Mouse (Mus musculus): ENCODE results near the gene Myf6. TPM values are rescaled to one million over a fixed set of nuclear protein-coding genes. Genes with fewer than 3 reads are reported as not detected.

The Myf6 gene
- total and polyA plus RNA-seq, 2 experiments from 2014 or later: not detected

- 0 out of 2 replicates have a peak, but pooled peaks cover 4% of the 10 kb centered on the region for H3K9me3 ChIP-seq (replicated peaks; ENCODE audit: control insufficient read depth, low read length)
- H3K4me1 ChIP-seq (ENCODE audit: control insufficient read depth, insufficient read depth): no peaks in the 10 kb centered on the region; the same call in 1 of the 2 replicates
- TF ChIP-seq CTCF (IDR thresholded peaks at IDR 0.05; ENCODE audit: low read depth) (no peak), EP300 (IDR thresholded peaks at IDR 0.05; ENCODE audit: low read depth) (no peak)
- no peaks in the 10 kb centered on the region for H3K36me3 ChIP-seq (replicated peaks; ENCODE audit: control insufficient read depth, insufficient read depth, low read length)
- H3K4me3 ChIP-seq (ENCODE audit: low read depth, low read length): no peak overlapping the region
- no peak overlapping the region for H3K4me2 ChIP-seq (ENCODE audit: low read depth, low read length)
- DNase-seq (ENCODE audit: low spot score) (no peak), ATAC-seq (ENCODE audit: insufficient read depth, low read depth) (no peak)
- 79% methylated on average over 2 of the region's 2 CpGs for whole genome bisulfite sequencing
- H3K9ac ChIP-seq (replicated peaks; ENCODE audit: low read depth, low read length): no peak overlapping the region
- no peaks in the 10 kb centered on the region for H3K27me3 ChIP-seq (ENCODE audit: control insufficient read depth, insufficient read depth, low read length)
- H3K27ac ChIP-seq (ENCODE audit: low read depth): no peak overlapping the region
Measured at GRCm38 (mm10) chr10:107506397-107506796, 11.9 kb upstream of the Myf6 start.

- WGBS: 60% methylated on average over 4 of the region's 4 CpGs
- ATAC-seq (ENCODE audit: insufficient read depth, low read depth) (no peak), DNase-seq (ENCODE audit: low spot score) (no peak)
- H3K36me3 ChIP-seq (replicated peaks; ENCODE audit: control insufficient read depth, insufficient read depth, low read length): no peaks in the 10 kb centered on the region
- TF ChIP-seq EP300 (IDR thresholded peaks at IDR 0.05; ENCODE audit: low read depth) (no peak), CTCF (IDR thresholded peaks at IDR 0.05; ENCODE audit: low read depth) (no peak)
- 0 out of 2 replicates have a peak, but pooled peaks cover 4% of the 10 kb centered on the region for H3K9me3 ChIP-seq (replicated peaks; ENCODE audit: control insufficient read depth, low read length)
- peaks cover 8% of the 10 kb centered on the region for H3K4me1 ChIP-seq (ENCODE audit: control insufficient read depth, insufficient read depth)
- no peak overlapping the region for H3K4me3 ChIP-seq (ENCODE audit: low read depth, low read length)
- H3K27me3 ChIP-seq (ENCODE audit: control insufficient read depth, insufficient read depth, low read length): no peaks in the 10 kb centered on the region
- no peak overlapping the region for H3K4me2 ChIP-seq (ENCODE audit: low read depth, low read length)
- H3K27ac ChIP-seq (ENCODE audit: low read depth): no peak overlapping the region
- H3K9ac ChIP-seq (replicated peaks; ENCODE audit: low read depth, low read length): no peak overlapping the region
Measured at GRCm38 (mm10) chr10:107503430-107503829, 8.9 kb upstream of the Myf6 start.

GRCm38 (mm10) chr10:107502193-107502592 lies 7.7 kb upstream of the Myf6 start:
- no peak overlapping the region for H3K4me3 ChIP-seq (ENCODE audit: low read depth, low read length)
- no peaks in the 10 kb centered on the region for H3K36me3 ChIP-seq (replicated peaks; ENCODE audit: control insufficient read depth, insufficient read depth, low read length)
- no peak for TF ChIP-seq EP300 (IDR thresholded peaks at IDR 0.05; ENCODE audit: low read depth)
- no peak for TF ChIP-seq CTCF (IDR thresholded peaks at IDR 0.05; ENCODE audit: low read depth)
- H3K9ac ChIP-seq (replicated peaks; ENCODE audit: low read depth, low read length): no peak overlapping the region
- ATAC-seq (ENCODE audit: insufficient read depth, low read depth): no peak
- no peak overlapping the region for H3K4me2 ChIP-seq (ENCODE audit: low read depth, low read length)
- H3K27me3 ChIP-seq (ENCODE audit: control insufficient read depth, insufficient read depth, low read length): no peaks in the 10 kb centered on the region
- DNase-seq (ENCODE audit: low spot score): no peak
- H3K4me1 ChIP-seq (ENCODE audit: control insufficient read depth, insufficient read depth): peaks cover 8% of the 10 kb centered on the region
- H3K9me3 ChIP-seq (replicated peaks; ENCODE audit: control insufficient read depth, low read length): no peaks in the 10 kb centered on the region
- H3K27ac ChIP-seq (ENCODE audit: low read depth): no peak overlapping the region
- 87% methylated on average over 7 of the region's 7 CpGs for WGBS

GRCm38 (mm10) chr10:107499656-107500055 lies 5.1 kb upstream of the Myf6 start:
- H3K4me2 ChIP-seq (ENCODE audit: low read depth, low read length): no peak overlapping the region
- peak; percentile 81 for DNase-seq (ENCODE audit: low spot score)
- no peak overlapping the region for H3K4me3 ChIP-seq (ENCODE audit: low read depth, low read length)
- no peaks in the 10 kb centered on the region for H3K27me3 ChIP-seq (ENCODE audit: control insufficient read depth, insufficient read depth, low read length)
- 34% methylated on average over 7 of the region's 7 CpGs for WGBS
- H3K27ac ChIP-seq (ENCODE audit: low read depth): peak overlapping the region; percentile 89
- H3K9ac ChIP-seq (replicated peaks; ENCODE audit: low read depth, low read length): no peak overlapping the region
- no peaks in the 10 kb centered on the region for H3K36me3 ChIP-seq (replicated peaks; ENCODE audit: control insufficient read depth, insufficient read depth, low read length)
- peak; percentile 93 for ATAC-seq (ENCODE audit: insufficient read depth, low read depth)
- no peaks in the 10 kb centered on the region for H3K9me3 ChIP-seq (replicated peaks; ENCODE audit: control insufficient read depth, low read length)
- H3K4me1 ChIP-seq (ENCODE audit: control insufficient read depth, insufficient read depth): peaks cover 8% of the 10 kb centered on the region
- no peak for TF ChIP-seq CTCF (IDR thresholded peaks at IDR 0.05; ENCODE audit: low read depth)
- TF ChIP-seq EP300 (IDR thresholded peaks at IDR 0.05; ENCODE audit: low read depth): peak; percentile 50; the same call in 1 of the 2 replicates

GRCm38 (mm10) chr10:107496402-107496801 lies 1.9 kb upstream of the Myf6 start:
- Histone ChIP-seq H3K27ac (ENCODE audit: low read depth) (no peak overlapping the region), H3K4me3 (ENCODE audit: low read depth, low read length) (no peak overlapping the region), H3K9me3 (replicated peaks; ENCODE audit: control insufficient read depth, low read length) (no peaks in the 10 kb centered on the region), H3K27me3 (ENCODE audit: control insufficient read depth, insufficient read depth, low read length) (no peaks in the 10 kb centered on the region), H3K4me2 (ENCODE audit: low read depth, low read length) (no peak overlapping the region), H3K9ac (replicated peaks; ENCODE audit: low read depth, low read length) (no peak overlapping the region), H3K36me3 (replicated peaks; ENCODE audit: control insufficient read depth, insufficient read depth, low read length) (no peaks in the 10 kb centered on the region), H3K4me1 (ENCODE audit: control insufficient read depth, insufficient read depth) (peaks cover 8% of the 10 kb centered on the region; the same call in 1 of the 2 replicates)
- 67% methylated on average over 1 of the region's 1 CpGs for WGBS
- ATAC-seq (ENCODE audit: insufficient read depth, low read depth) (no peak), DNase-seq (ENCODE audit: low spot score) (no peak)
- TF ChIP-seq EP300 (IDR thresholded peaks at IDR 0.05; ENCODE audit: low read depth) (no peak), CTCF (IDR thresholded peaks at IDR 0.05; ENCODE audit: low read depth) (no peak)

Measured in heart, postnatal 0 days (tissue).